Mouse (Mus musculus): ENCODE data around the gene Phospho1. TPM values are rescaled to one million over a fixed set of nuclear protein-coding genes. Genes with fewer than 3 reads are reported as not detected.

Gene Phospho1
- 3.9 and 4.8 TPM in 2 replicates for total RNA-seq (2017)

DNA sequence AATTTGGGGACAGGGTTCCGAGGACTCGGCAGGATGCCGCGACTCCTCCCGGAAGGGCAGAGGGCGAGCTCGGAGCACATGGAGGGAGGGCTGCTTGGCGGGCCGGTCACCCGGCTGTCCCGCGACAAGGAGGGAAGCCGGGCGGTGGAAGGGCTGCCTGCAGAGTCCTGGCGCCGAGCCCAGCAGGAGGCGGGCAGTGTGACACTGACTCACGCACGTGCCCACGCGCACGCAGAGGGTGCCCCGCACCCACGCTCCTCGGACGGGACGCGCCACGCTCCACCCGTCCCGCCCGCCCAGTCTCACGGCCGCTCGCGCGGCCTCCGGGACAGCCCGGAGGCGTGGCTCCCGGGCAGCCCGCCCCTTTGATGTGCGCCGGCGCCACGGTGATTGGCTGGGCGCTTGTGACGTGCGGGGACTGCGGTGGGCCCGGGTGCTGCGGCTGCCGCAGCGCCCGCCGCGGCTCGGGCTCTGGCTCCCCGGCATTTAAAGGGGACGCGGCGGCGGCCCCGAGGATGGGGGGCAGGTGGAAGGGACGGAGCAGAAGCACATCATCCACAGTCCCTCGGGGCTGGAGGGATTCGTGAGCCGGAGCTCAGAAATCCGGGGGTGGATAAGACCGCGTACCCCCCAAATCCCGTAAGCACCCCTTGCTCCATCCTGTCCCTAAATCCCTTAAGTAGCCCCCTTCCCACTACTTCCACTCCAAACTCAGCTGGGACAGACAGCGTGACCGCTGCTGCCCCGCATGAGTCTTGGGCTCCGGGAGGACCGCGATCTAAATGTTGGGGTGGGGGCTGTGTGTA, at the start of gene Phospho1:
Gene Phospho1, plus strand, starts transcription at position 429 of the 806 bp plus-strand sequence.
- peak; percentile 63 to 77 for ATAC-seq (replicated peaks in 1 of 2; ENCODE audit: insufficient read depth in 1 of 2, low FRiP score in 2 of 2, low TSS enrichment in 1 of 2, low read depth in 1 of 2, poor library complexity in 2 of 2, severe bottlenecking in 2 of 2)

DNA sequence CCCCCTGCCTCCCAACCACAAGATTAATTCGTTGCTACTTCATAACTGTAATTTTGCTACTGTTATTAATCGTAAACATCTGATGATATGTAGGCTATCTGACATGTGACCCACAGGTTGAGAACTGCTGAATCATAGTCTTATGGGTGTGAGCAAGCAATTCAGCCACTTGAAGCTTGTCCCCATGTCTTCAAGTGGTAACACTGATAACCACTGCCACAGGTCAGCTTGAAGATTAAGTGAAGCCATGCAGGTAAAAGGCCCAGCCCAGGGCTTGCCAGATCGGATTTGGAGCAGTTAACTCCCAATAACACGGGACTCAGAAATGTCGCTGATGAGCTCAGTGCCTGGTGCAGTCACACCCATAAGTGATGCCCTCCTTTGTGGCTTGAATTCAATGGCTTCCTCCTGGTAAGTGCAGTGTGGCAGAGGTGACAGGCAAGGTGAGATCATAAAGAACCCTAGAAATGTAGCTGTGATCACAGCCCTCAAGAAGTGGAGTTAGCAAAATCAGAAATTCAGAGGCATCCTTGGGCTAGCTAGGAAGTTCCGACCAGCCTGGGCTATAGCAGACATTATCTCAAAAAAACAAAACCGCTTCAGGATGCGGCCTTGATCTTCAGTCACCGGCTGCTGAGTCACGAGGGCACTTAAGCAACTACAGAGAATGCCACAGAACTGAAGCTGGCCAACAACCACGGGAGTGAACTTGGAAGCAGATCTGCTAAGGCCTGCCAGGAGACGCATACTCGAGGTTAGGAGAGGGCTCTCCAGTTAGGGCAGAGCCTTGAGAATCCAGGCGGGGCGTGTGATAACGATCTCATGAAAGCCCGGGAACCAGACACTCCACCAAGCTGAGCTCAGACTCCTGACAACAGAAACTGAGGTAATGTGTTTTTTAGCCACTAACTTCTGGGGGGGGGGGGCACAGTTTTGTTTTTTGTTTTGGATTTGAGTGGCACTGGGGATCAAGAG, 46.7 kb upstream of the Phospho1 start:
- ATAC-seq (replicated peaks in 1 of 2; ENCODE audit: insufficient read depth in 1 of 2, low FRiP score in 2 of 2, low TSS enrichment in 1 of 2, low read depth in 1 of 2, poor library complexity in 2 of 2, severe bottlenecking in 2 of 2), result peak; percentile 74 to 85

DNA sequence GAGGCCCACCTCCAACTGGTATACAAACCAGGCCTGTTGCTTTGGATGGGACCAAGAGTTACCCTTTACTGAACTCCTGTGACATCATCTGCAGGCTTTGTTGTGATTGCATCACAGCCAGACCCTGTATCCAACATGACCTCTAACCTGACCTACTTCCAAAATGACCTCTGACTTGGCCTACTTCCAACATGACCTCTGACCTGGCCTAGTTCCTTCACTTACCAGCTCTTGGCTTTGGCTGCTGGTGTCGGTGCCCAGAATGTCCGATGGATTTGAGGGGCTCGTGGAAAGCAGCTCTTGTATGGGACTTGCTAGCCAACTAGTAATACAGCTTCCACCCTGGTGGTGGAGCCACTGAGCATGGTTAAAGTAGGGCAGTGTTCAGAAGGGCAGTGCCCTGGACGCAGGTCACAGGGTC, 45.5 kb upstream of the Phospho1 start:
- ATAC-seq (replicated peaks in 1 of 2; ENCODE audit: insufficient read depth in 1 of 2, low FRiP score in 2 of 2, low TSS enrichment in 1 of 2, low read depth in 1 of 2, poor library complexity in 2 of 2, severe bottlenecking in 2 of 2), result no peak

DNA sequence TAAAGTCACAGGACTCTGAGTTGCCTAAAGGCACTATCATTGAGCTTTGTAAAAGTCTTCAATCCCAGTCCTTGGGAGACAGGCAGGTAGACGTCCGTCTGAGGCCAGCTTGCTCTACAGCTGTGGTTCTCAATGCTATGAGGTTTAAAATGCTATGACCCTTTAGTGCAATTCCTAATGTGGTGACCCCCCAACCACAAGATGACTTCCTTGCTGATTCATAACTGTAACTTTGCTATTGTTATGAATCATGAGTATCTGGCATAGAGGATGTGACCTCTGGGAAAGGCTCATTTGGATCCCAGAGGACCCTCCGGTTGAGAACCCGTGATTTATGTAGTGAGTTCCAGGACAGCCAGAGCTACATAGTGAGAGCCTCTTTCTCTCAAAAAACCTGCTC, 44.9 kb upstream of the Phospho1 start:
- ATAC-seq (replicated peaks in 1 of 2; ENCODE audit: insufficient read depth in 1 of 2, low FRiP score in 2 of 2, low TSS enrichment in 1 of 2, low read depth in 1 of 2, poor library complexity in 2 of 2, severe bottlenecking in 2 of 2), result no peak

DNA sequence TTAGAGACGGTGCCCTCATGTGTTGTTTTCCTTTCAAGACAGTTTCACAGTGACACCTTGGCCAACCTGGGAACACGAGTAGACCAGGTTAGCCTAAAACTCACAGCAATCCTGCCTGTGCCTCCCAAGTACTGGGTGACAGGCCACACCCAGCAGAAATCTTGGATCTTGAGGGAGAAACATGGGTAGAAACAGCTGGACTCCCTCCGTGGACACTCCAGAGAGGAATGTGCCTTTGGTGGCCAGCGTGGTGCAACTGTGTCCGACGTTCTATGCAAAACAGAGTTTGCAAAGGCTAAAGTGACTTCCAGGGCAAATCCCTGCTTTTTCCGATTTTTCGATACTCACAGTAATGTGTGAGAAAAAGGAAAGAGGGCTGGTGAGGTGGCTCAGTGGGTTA, 43.8 kb upstream of the Phospho1 start:
- ATAC-seq (replicated peaks in 1 of 2; ENCODE audit: insufficient read depth in 1 of 2, low FRiP score in 2 of 2, low TSS enrichment in 1 of 2, low read depth in 1 of 2, poor library complexity in 2 of 2, severe bottlenecking in 2 of 2), result no peak

DNA sequence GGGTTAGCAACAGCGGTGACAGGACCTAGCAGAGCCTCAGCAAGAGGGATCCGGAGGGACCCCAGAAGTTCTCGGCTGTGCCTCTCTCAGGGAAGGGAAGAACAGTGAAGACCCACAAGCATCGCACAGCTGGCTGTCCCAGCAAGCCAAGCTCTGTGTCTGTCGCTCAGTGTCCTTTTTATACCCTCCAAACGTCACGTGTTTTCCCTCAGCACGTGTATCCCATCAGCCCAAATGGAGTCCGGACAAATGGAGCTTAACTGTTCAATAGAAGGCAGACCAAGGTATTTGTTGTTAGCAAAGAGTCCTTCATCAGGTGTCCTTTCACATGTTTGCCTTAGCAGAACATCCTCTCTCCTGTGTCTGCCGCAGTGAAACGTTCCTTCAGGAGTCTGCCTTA, 42.7 kb upstream of the Phospho1 start:
- ATAC-seq (replicated peaks in 1 of 2; ENCODE audit: insufficient read depth in 1 of 2, low FRiP score in 2 of 2, low TSS enrichment in 1 of 2, low read depth in 1 of 2, poor library complexity in 2 of 2, severe bottlenecking in 2 of 2), result no peak

DNA sequence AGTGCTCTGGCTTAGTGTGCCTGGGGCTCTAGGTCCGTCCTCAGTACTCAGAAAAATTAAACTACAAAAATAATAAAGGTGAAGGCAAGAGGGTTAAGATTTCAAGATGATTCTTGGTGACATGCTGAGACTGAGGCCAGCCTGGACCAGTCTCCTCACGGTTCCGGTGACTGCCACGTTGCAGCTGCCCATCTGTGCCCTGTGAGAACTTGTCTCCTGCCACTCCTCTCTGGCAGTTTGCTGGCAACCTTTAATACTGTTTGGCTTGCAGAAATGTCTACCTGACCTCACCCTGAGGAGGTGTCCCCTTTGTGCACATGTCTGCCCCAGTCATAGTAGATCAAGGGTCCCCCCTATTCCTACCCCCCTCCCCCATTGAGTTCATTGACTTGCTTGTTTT, 40.8 kb upstream of the Phospho1 start:
- no peak for ATAC-seq (replicated peaks in 1 of 2; ENCODE audit: insufficient read depth in 1 of 2, low FRiP score in 2 of 2, low TSS enrichment in 1 of 2, low read depth in 1 of 2, poor library complexity in 2 of 2, severe bottlenecking in 2 of 2)

DNA sequence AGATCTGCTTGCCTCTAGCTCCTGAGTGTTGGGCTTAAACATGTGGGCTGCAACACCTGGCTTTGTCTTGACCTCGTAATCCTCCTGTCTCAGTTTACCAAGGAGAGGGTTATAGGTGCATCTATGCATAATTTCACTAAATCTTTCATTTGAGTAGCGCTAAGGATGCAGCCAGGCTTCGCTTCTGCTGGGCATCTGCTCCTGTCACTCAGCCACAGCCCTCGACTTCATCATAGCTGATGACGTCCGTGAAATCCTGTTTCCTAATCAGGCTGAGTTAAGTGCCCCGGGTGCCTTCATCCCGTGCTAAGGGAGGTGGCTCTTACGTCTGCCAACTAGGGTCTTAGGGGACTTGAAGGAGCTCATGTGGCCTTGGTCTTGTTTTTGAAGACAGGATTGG, 40.3 kb upstream of the Phospho1 start:
- ATAC-seq (replicated peaks in 1 of 2; ENCODE audit: insufficient read depth in 1 of 2, low FRiP score in 2 of 2, low TSS enrichment in 1 of 2, low read depth in 1 of 2, poor library complexity in 2 of 2, severe bottlenecking in 2 of 2), result no peak

DNA sequence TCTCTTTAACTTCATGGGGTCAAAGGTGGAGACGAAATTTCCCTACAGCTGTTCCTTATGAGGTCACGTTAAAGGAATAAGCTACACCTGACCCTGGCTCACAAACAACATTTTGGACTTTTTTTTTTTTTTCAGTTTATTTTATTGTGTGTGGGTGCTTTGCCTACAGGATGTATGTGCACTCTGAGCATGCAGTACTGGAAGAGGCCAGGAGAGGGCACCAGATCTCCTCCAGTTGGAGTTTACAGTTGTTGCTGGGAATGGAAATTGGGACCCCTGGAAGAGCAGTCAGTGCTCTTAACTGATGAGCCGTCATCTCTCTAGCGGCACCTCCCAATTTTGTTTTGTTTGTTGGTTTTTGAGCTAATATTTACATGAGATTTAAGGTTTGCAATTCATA, 38.6 kb upstream of the Phospho1 start:
- no peak for ATAC-seq (replicated peaks in 1 of 2; ENCODE audit: insufficient read depth in 1 of 2, low FRiP score in 2 of 2, low TSS enrichment in 1 of 2, low read depth in 1 of 2, poor library complexity in 2 of 2, severe bottlenecking in 2 of 2)

DNA sequence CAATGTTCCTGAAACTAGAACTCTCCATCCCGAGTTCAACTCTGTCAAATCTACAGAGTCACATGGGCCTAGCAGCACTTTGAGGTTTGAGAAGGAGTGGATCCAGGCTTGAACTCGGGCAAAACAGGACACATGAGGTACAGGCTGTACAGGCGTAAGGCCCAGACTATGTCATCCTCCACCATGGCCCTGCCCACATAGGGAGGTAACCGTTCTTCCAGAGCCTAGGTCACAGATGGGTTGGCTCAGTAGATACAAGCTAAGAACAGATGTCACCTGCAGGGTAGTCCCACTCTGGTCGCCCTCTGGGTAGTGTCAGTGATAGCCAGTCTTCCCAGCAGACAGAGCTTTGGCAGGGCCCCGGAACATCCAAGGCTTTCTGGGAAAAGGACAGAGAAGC, 37.8 kb upstream of the Phospho1 start:
- ATAC-seq (replicated peaks in 1 of 2; ENCODE audit: insufficient read depth in 1 of 2, low FRiP score in 2 of 2, low TSS enrichment in 1 of 2, low read depth in 1 of 2, poor library complexity in 2 of 2, severe bottlenecking in 2 of 2), result no peak

DNA sequence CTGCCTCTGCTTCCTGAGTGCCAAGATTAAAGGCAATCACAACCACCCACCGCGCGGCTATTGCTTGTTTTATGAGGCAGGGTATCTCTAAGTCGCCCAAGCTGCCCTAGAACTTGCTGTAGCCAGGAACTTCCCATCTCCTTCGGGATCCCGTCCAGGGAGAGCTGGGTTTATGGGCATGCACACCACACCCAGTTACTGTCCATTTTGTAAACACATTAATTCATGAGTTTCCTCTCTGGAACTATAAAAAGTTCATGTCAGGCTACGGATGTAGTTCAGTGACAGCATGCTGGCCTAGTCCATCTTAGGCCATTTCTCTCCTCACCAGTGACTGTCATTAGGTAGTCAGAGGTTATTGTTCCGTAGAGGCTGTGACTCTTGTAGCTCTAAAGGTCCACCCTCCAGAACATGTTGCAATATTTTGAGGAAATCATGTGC, 34.8 kb upstream of the Phospho1 start:
- ATAC-seq (replicated peaks in 1 of 2; ENCODE audit: insufficient read depth in 1 of 2, low FRiP score in 2 of 2, low TSS enrichment in 1 of 2, low read depth in 1 of 2, poor library complexity in 2 of 2, severe bottlenecking in 2 of 2), result no peak; a peak in 1 of 4 replicates

DNA sequence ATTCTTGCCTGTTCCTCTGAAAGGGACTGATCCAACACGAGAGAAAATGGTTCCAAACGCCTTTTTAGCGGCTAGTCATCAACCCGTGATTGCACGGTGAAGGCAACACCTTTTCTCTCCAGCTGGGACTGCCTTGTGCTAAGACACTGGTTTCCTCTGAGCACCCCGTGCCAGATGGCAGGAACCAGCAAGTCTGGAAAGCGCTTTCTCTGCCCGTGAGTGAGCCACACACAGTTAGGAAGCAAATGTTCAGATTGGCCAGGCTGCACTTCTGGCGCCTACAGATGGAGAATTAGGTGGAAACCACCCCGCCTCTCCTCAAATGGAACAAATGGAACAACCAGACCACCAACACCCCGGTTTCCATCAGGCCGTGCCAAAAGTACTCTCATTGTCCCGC, 32.5 kb upstream of the Phospho1 start:
- no peak for ATAC-seq (replicated peaks in 1 of 2; ENCODE audit: insufficient read depth in 1 of 2, low FRiP score in 2 of 2, low TSS enrichment in 1 of 2, low read depth in 1 of 2, poor library complexity in 2 of 2, severe bottlenecking in 2 of 2)

DNA sequence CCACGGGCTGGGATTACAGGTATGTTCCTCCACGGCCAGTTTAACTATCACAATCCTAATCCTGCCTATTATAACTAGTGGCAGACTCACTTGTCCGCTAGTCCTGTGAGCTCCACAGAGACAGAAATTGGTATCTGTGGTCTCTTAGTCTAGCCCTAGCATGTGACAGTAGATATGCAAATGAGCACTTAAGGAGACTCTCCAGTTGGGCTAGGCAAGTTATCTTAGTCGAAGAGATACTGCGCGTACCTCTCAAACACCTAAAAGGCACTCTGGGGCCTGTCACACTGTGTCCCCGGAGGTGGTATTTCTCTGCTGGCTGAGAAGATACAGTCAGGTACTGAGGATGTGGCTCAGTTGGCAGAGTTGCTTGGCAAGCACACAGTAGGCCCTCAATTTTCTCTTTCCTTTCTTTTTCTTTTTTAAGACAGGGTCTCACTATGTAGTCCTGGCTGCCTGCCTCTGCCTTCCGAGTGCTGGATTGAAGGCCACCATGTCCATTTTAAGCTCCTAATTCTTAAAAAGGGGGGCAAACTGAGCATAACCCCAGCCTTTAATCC, 31.3 kb upstream of the Phospho1 start:
- ATAC-seq (replicated peaks in 1 of 2; ENCODE audit: insufficient read depth in 1 of 2, low FRiP score in 2 of 2, low TSS enrichment in 1 of 2, low read depth in 1 of 2, poor library complexity in 2 of 2, severe bottlenecking in 2 of 2), result no peak

DNA sequence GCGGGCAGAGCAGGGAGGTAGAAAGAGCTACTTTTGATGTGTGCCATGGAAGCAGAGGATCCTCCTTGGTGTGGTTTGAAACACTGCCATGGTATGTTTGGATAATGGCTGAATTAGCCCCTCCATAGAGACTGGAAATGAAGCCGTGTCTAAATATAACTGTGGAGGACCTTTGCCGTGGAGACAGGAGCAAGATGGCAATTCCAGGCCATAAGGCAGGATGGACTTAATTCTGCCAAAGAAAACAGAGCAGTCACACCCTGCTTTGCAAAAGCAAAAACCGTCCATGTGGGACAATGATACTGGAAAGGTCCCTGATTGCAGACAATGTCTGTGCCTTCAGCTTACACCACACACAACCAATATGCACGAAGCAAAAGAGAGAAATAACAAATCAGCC, 30.1 kb upstream of the Phospho1 start:
- no peak for ATAC-seq (replicated peaks in 1 of 2; ENCODE audit: insufficient read depth in 1 of 2, low FRiP score in 2 of 2, low TSS enrichment in 1 of 2, low read depth in 1 of 2, poor library complexity in 2 of 2, severe bottlenecking in 2 of 2)

DNA sequence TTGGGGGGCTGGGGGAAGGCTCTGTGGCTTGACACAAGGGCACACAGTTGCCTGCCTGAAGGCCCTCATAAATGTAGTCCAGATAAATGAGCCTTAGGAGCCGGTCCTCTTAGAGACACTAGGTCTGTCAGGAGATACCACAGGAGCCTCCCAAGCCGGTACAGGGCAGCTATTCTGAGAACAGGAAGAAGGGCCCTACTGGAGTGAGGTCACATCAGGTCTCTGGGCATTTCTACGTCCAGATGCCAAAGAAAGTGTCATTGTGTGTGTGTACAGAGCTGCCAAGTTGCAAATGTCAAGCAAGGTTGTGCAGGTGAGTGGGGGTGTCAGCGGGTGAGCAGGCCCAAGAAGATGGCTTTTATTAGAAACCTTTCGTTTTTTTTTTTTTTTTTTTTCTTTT, 28.7 kb upstream of the Phospho1 start:
- ATAC-seq (replicated peaks in 1 of 2; ENCODE audit: insufficient read depth in 1 of 2, low FRiP score in 2 of 2, low TSS enrichment in 1 of 2, low read depth in 1 of 2, poor library complexity in 2 of 2, severe bottlenecking in 2 of 2), result no peak

DNA sequence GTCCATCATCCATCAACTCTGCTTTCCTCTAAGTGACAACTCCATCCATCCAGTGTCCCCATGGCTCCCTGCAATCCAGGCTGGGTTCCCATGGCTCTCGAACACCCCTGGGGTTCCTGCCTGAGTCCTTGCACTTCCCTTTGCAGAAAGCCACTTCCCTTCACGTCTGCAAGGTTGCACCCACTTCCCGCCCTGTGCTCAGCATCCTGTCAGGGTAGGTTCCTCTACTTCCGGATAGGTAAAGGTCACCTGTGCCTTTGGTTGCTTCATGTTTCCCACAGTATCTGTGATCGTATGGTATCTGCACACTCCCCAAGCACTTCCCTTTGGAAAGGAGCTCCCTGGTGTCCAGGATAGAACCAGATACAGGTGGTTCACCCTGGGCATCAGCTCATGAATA, 19.3 kb upstream of the Phospho1 start:
- peak; percentile 39 to 55; a peak in 2 of 4 replicates for ATAC-seq (replicated peaks in 1 of 2; ENCODE audit: insufficient read depth in 1 of 2, low FRiP score in 2 of 2, low TSS enrichment in 1 of 2, low read depth in 1 of 2, poor library complexity in 2 of 2, severe bottlenecking in 2 of 2)

DNA sequence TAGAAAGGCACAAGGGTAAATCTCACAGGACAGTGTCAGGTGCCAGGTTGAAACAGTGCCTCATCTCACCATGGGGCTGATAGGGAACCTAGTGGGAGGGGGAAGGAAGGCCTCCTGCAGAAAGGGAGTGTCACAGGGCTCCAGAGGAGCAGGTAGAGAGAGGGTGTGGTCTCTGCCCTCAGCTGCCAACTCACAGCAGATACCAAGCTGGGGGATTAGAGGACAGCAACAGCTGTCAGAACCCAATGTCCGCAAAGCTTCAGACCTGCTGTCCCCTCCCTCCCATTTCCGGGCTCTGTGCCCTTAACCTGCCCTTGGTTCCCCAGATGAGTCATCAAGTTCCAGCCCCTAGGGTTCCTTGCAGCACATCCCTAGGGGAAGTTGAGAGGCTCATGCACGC, 18.8 kb upstream of the Phospho1 start:
- ATAC-seq (replicated peaks in 1 of 2; ENCODE audit: insufficient read depth in 1 of 2, low FRiP score in 2 of 2, low TSS enrichment in 1 of 2, low read depth in 1 of 2, poor library complexity in 2 of 2, severe bottlenecking in 2 of 2), result peak; percentile 73 to 83

DNA sequence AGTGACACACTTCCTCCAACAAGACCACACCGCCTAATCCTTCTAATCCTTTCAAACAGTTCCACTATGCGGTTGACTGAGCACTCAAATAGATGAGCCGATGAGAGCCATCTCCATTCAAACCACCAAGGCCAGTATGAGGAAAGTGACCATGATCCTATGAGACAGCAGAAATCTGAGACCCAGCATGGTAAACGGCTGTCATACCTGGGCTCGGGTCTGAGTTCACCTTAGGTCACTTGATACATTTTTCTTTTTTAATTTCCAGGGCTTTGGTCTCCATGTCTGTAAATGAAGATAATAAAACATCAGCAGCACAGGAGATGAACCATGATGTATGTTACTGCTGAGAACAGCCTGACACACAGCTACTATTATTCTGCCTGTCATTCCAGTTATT, 16.4 kb upstream of the Phospho1 start:
- no peak for ATAC-seq (replicated peaks in 1 of 2; ENCODE audit: insufficient read depth in 1 of 2, low FRiP score in 2 of 2, low TSS enrichment in 1 of 2, low read depth in 1 of 2, poor library complexity in 2 of 2, severe bottlenecking in 2 of 2)

All from hematopoietic stem cell, adult 5-6 weeks (primary cell).